Mouse (Mus musculus) forebrain, embryonic 16.5 days (tissue): Measurements from ENCODE around the gene Srp14. TPM values are rescaled to one million over a fixed set of nuclear protein-coding genes. Genes with fewer than 3 reads are reported as not detected.
A peak's percentile ranks its signal among the peaks of the same experiment; 100 is the strongest.

Source experiments
- ATAC-seq: fragments of 200-750 bp; cut with Nextera tagmentation; 2 replicates; pipeline ENCODE4 v1.8.0; 2017; ENCODE audit warnings: mild to moderate bottlenecking, moderate library complexity
- H3K27ac ChIP-seq: fragments of 300-500 bp; sonication (generic); 2 replicates; pipeline ENCODE4 v1.5.1; 2014; ENCODE audit warnings: low read length, control low read depth
- H3K27me3 ChIP-seq: fragments of 300-500 bp; sonication (generic); replicated peaks from 2 replicates; pipeline ENCODE4 v1.6.1; 2014; ENCODE audit warnings: low read length; ENCODE audit not compliant: control insufficient read depth, insufficient read depth
- H3K36me3 ChIP-seq: fragments of 300-500 bp; sonication (generic); 2 replicates; pipeline ENCODE4 v1.6.1; 2014; ENCODE audit not compliant: control insufficient read depth, insufficient read depth
- H3K4me1 ChIP-seq: fragments of 300-500 bp; sonication (generic); replicated peaks from 2 replicates; pipeline ENCODE4 v1.6.1; 2014; ENCODE audit warnings: low read length; ENCODE audit not compliant: control insufficient read depth, insufficient read depth
- H3K4me2 ChIP-seq: fragments of 300-500 bp; sonication (generic); 2 replicates; pipeline ENCODE4 v1.6.1; 2014; ENCODE audit warnings: mild to moderate bottlenecking, low read length, control low read depth
- H3K4me3 ChIP-seq: fragments of 300-500 bp; sonication (generic); replicated peaks from 2 replicates; pipeline ENCODE4 v1.5.1; 2014; ENCODE audit warnings: mild to moderate bottlenecking, low read length, control low read depth
- H3K9ac ChIP-seq: fragments of 300-500 bp; sonication (generic); replicated peaks from 2 replicates; pipeline ENCODE4 v1.6.1; 2014; ENCODE audit warnings: low read depth, low read length, control low read depth
- H3K9me3 ChIP-seq: fragments of 300-500 bp; sonication (generic); 2 replicates; pipeline ENCODE4 v1.6.1; 2016; ENCODE audit warnings: low read length; ENCODE audit not compliant: control insufficient read depth
- WGBS: fragments of 180-500 bp; shearing (Covaris S2); extraction: QIAGEN DNeasy Blood & Tissue Kit; methylation state at CpG from one replicate; pipeline ENCODE4 v1.1.7; 2014; 5-methylcytosine and 5-hydroxymethylcytosine counted together
- polyA plus RNA-seq: library from polyadenylated mRNA; unstranded; fragments of >200 nt; fragmentation: Nextera tagmentation; extraction: Ambion mirVana; gene quantifications from 2 replicates; pipeline ENCODE4 v1.2.1, GENCODE M21; 2015

The Srp14 gene
- polyA plus RNA-seq, 1 experiment from 2014 or later, result 322 TPM

GRCm38 (mm10) chr2:118451056-118451455 is 28.5 kb downstream of the Srp14 start:
- H3K36me3 ChIP-seq, result no peaks in the 10 kb centered on the region; the same call in 1 of the 2 replicates
- H3K27me3 ChIP-seq, result no peaks in the 10 kb centered on the region
- H3K4me3 ChIP-seq, result no peak overlapping the region
- no peak overlapping the region for H3K9ac ChIP-seq
- H3K27ac ChIP-seq, result no peak overlapping the region
- no peak for ATAC-seq
- peaks cover 5% of the 10 kb centered on the region for H3K4me1 ChIP-seq
- 93% methylated on average over 6 of the region's 6 CpGs for WGBS
- no peaks in the 10 kb centered on the region for H3K9me3 ChIP-seq
- no peak overlapping the region for H3K4me2 ChIP-seq

GRCm38 (mm10) chr2:118448181-118448580 is 31.3 kb downstream of the Srp14 start:
- WGBS, result 87% methylated on average over 12 of the region's 12 CpGs
- Histone ChIP-seq H3K36me3 (peaks cover 5% of the 10 kb centered on the region), H3K27ac (no peak overlapping the region), H3K4me3 (no peak overlapping the region), H3K4me2 (no peak overlapping the region), H3K4me1 (peaks cover 13% of the 10 kb centered on the region), H3K9ac (no peak overlapping the region), H3K27me3 (no peaks in the 10 kb centered on the region), H3K9me3 (no peaks in the 10 kb centered on the region)
- no peak for ATAC-seq

DNA sequence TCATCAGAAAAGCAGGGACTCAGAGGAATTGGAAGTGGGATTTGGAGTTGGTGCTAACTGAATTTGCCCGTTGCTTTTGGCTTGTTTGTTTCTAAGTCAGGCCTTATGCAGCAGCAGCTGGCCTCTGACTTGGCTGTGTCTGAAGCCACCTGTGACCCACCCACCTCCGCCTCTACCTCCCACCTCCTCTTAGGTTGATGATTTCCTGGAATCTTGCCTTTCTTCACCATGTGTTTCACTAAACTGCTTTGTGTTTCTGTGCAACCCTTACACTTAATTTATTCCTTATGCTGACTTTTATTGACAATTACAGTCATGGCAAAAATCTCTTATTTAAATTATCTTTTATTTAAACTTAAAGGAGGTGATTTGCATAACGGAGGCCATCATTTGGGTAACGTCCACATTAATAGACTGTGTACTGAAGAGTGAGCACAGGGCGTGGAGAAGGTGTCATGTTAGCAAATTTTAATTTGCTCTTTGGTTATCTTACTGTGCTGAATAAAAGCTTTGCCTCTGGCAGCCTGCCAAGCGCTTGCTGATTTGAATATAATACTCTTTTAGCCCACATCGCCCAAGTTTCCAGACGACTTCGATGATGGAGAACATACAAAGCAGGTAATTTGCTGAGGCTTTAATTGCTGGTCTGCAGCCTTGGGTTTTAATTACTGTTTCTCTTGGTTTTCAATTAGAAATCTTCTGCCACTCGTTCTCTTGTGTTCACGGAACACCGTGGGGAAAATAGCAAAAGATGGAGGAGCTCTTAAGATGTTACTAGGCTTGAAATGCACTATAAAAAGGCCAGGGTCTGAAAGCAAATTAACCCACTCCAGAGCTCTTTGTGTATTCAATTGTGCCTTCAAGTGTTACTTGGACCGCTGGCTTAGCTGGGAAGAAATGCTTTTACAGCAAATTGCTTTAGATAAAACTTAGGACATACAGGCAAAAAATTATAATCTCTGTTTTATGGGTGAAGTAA is 33.5 kb downstream of the Srp14 start:
- ATAC-seq, result peak; percentile 90
- peak overlapping the region; percentile 50 for H3K27ac ChIP-seq
- H3K9me3 ChIP-seq, result no peaks in the 10 kb centered on the region
- WGBS, result 9% methylated on average over 13 of the region's 13 CpGs
- 0 out of 2 replicates have a peak overlapping the region, but pooled peaks have one; percentile 19 for H3K4me2 ChIP-seq
- no peak overlapping the region for H3K9ac ChIP-seq
- H3K36me3 ChIP-seq, result peaks cover 5% of the 10 kb centered on the region
- H3K4me1 ChIP-seq, result peaks cover 13% of the 10 kb centered on the region
- no peaks in the 10 kb centered on the region for H3K27me3 ChIP-seq
- no peak overlapping the region for H3K4me3 ChIP-seq

DNA sequence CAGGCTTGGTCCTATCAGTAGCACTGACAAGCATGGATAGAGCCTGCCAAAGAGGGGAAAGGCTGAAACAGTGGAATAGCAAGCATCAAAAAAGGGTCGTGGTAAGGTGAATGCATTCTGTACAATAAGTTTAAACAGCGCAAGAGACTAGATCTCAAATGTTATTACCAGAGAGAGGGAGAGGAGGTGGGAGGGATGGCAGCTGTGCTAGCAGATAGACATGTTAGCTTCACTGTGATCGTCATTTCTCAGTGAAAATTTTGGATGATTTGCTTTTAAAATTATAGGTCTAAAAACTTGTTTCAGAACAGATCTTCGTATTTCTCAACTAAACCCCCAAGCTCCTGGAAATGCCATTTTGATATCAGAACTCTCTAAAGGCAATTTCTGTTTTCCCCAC is 36.8 kb downstream of the Srp14 start:
- H3K9me3 ChIP-seq, result no peaks in the 10 kb centered on the region
- H3K27ac ChIP-seq, result no peak overlapping the region
- H3K9ac ChIP-seq, result no peak overlapping the region
- WGBS, result 87% methylated on average over 4 of the region's 4 CpGs
- ATAC-seq, result no peak
- no peak overlapping the region for H3K4me3 ChIP-seq
- no peak overlapping the region for H3K4me2 ChIP-seq
- no peaks in the 10 kb centered on the region for H3K27me3 ChIP-seq
- H3K36me3 ChIP-seq, result peaks cover 5% of the 10 kb centered on the region; the same call in 1 of the 2 replicates
- H3K4me1 ChIP-seq, result peaks cover 13% of the 10 kb centered on the region

DNA sequence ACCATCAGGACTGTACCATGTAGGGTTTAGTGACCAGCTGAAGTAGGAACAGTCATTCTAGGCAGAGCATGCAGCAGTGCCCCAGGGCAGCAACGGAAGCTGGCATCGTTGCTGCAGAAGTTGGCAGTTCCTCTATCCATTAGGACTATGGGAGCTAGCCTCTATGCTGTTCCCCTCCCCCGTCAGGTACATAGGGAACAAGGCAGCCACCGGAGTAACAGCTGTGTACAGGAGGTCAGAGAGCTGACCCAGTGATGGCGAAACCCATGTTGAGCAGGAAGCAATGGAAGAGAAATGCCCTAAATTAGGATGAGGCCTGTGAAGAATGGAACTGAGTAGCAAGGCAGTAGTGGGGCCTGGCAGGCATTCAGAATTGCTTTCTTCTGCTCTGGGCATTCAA is 37.3 kb downstream of the Srp14 start:
- Histone ChIP-seq H3K36me3 (peaks cover 5% of the 10 kb centered on the region; the same call in 1 of the 2 replicates), H3K27me3 (no peaks in the 10 kb centered on the region), H3K4me3 (no peak overlapping the region), H3K9me3 (no peaks in the 10 kb centered on the region), H3K27ac (no peak overlapping the region), H3K4me2 (no peak overlapping the region), H3K9ac (no peak overlapping the region), H3K4me1 (peaks cover 13% of the 10 kb centered on the region)
- ATAC-seq, result no peak
- 77% methylated on average over 5 of the region's 5 CpGs for WGBS

GRCm38 (mm10) chr2:118431589-118431988 is 47.9 kb downstream of the Srp14 start:
- no peaks in the 10 kb centered on the region for H3K27me3 ChIP-seq
- H3K4me2 ChIP-seq, result no peak overlapping the region
- no peak overlapping the region for H3K4me3 ChIP-seq
- ATAC-seq, result no peak
- H3K9ac ChIP-seq, result no peak overlapping the region
- no peaks in the 10 kb centered on the region for H3K4me1 ChIP-seq
- 58% methylated on average over 5 of the region's 5 CpGs for WGBS
- no peak overlapping the region for H3K27ac ChIP-seq
- 0 out of 2 replicates have a peak, but pooled peaks cover 2% of the 10 kb centered on the region for H3K9me3 ChIP-seq
- H3K36me3 ChIP-seq, result peaks cover 24% of the 10 kb centered on the region

DNA sequence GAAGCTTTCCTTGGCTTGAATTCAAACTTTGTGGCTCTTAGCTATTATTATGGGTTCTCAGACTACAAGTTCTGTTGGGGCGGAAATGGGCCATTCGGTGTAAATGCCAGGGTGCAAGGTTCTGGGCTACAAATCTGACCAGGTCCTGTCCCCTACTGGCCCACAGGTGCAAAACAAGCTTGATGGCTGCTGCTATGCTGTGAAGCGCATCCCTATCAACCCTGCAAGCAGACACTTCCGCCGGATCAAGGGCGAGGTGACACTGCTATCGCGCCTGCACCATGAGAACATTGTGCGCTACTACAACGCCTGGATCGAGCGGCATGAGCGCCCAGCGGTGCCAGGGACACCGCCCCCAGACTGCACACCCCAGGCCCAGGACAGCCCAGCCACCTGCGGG is 48.9 kb downstream of the Srp14 start:
- Histone ChIP-seq H3K9ac (no peak overlapping the region), H3K4me2 (no peak overlapping the region), H3K27me3 (no peaks in the 10 kb centered on the region), H3K9me3 (no peaks in the 10 kb centered on the region), H3K4me3 (no peak overlapping the region), H3K27ac (no peak overlapping the region), H3K4me1 (no peaks in the 10 kb centered on the region), H3K36me3 (peaks cover 18% of the 10 kb centered on the region)
- ATAC-seq, result no peak
- 84% methylated on average over 16 of the region's 16 CpGs for WGBS

GRCm38 (mm10) chr2:118429297-118429696 is 50.2 kb downstream of the Srp14 start:
- Histone ChIP-seq H3K4me2 (no peak overlapping the region), H3K4me3 (no peak overlapping the region), H3K36me3 (peaks cover 18% of the 10 kb centered on the region), H3K9me3 (no peaks in the 10 kb centered on the region), H3K27ac (no peak overlapping the region), H3K9ac (no peak overlapping the region), H3K27me3 (no peaks in the 10 kb centered on the region), H3K4me1 (no peaks in the 10 kb centered on the region)
- WGBS, result 87% methylated on average over 9 of the region's 9 CpGs
- ATAC-seq, result no peak

DNA sequence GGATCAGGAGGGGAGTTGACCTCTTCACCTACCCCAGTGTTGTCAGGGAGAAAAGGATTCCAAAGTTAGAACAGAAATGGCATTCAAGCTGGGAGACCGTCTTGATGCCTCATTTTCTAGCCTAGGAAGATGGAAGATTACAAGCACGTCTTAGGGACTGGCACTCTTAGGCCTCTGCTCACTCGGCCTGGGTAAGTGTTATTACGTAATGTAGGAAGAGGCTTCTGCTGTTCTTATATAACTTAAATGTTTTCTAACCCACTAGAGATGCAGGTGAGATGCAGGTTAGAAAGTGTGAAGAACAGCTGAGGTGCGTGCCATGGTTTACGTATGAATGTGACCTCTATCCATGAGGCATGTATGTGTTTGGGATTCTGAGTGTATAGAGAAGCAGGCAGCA is 51.2 kb downstream of the Srp14 start:
- WGBS, result 87% methylated on average over 6 of the region's 6 CpGs
- no peak for ATAC-seq
- H3K36me3 ChIP-seq, result peaks cover 10% of the 10 kb centered on the region
- H3K9me3 ChIP-seq, result no peaks in the 10 kb centered on the region
- no peak overlapping the region for H3K9ac ChIP-seq
- H3K27me3 ChIP-seq, result no peaks in the 10 kb centered on the region
- H3K27ac ChIP-seq, result no peak overlapping the region
- H3K4me1 ChIP-seq, result no peaks in the 10 kb centered on the region
- H3K4me3 ChIP-seq, result no peak overlapping the region
- H3K4me2 ChIP-seq, result no peak overlapping the region
